Mouse (Mus musculus): ENCODE data around the gene Tdrd6.

GRCm38 (mm10) chr17:43567992-43568888 is 61.9 kb downstream of the Tdrd6 start, which contains the start of gene Pla2g7:
- TF ChIP-seq GATA1 (IDR thresholded peaks at IDR 0.05; ENCODE audit: low read length) (no peak), TAL1 (IDR thresholded peaks at IDR 0.05; ENCODE audit: low read length) (no peak)

Data from erythroblast, embryonic 14.5 days (primary cell).